Mouse (Mus musculus) frontal cortex, postnatal 10 days (tissue): ENCODE data around the gene Zfp946.

Experiments used
- DNase-seq, 2 experiments: peaks; one replicate each; pipeline ENCODE4 v3.0.0; 2022; ENCODE audit warnings: low spot score in 2 of 2, mixed read lengths in 1 of 2

Zfp946 gene

DNA sequence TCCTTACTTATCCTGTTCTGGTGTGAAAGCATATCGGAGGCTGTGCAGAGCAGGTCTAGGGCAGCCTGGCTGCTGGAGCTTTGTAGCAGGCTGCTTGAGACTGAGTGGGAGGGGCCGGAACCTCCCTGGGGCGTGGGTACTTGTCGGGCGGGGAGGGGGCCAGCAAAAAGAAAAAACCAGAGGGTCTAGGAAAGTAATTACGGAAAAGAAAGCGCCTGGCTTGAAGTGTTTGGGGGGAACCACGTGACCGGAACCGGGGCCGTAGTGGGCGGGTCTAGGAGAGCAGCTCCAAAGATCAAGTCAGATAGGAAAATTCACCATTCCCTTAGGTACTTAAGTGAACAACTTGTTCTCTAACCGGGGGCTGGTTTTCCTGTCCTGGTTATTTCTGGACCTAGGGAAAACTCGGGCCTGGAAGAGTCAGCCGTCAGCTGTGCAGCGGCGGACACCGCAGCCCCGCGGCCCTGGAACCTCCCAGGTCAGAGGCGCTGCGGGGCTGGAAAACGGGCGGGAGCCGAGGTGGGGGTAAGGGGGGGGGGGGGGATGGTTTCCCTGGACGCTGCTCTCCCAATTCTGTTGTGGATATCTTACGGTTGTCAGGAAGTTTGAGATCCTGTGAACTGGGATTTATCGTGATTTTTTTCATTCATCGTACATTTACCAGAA is at the start of gene Zfp946:
Gene Zfp946 (plus strand): TSS at position 271 of the 666 bp plus-strand sequence.
- peak; percentile 53 to 74 for DNase-seq

DNA sequence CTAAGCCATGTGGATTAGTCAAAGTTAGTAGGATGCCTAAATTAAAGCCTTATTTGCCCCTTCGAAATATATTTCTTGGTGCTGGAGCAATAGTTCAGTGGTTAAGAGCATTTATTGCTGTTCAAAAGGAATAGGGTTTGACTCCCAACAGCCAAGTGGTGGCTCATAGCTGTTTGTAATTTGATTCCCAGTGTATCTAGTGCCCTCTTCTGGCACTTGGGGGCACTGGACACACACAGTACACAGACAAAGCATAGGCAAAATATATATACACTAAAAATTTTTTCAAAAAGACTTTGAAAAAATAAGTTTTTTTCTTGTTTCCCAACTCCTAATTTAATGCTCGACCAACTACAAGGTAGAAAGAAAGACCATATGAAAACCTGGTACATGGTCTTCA is 13.3 kb upstream of the Zfp946 start:
- no peak for DNase-seq

DNA sequence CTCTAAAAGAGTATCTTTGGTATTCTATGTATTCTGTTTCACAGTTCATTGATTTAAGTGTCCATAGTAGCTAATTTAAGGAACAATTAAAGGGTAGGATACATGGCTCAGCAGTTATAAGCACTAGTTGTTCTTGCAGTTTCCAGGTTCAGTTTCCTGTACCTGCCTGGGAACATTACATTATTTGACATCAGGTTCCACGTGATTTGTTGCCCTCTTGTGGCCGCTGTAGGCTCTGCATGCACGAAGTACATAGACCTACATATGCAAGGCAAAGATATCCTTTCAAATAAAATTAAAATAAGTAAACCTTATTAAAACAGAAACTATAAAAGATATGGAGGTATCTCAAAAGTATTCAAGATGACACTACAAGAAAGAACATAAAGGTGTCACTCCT is 6.5 kb upstream of the Zfp946 start:
- DNase-seq: peak in 1 of 2 experiments; percentile 49

GRCm38 (mm10) chr17:22424636-22425354 is 773 bp downstream of the Zfp946 start:
- DNase-seq: no peak

- no peak for DNase-seq
Measured at GRCm38 (mm10) chr17:22447684-22448083, 23.7 kb downstream of the Zfp946 start.

- no peak for DNase-seq
Measured at GRCm38 (mm10) chr17:22497120-22497519, 73.1 kb downstream of the Zfp946 start.
